ENCODE assay signal across 20 mouse cellular contexts in genomic region chr11:69305291-69305690, GRCm38 (mm10).
"Had no signal": no experiment of that assay in that cellular context is flagged by ENCODE, and none has a peak within 500 bp of the region (broad histone marks: within the 10 kb centered on the region; RNA-seq: fewer than 3 reads in every experiment).

No protein-coding gene starts in this region.

- H3K9me3 ChIP-seq: limb, embryonic 12.5 days; limb, embryonic 15.5 days; midbrain, embryonic 12.5 days; stomach, embryonic 15.5 days had no signal

- H3K27me3 ChIP-seq: limb, embryonic 12.5 days; limb, embryonic 15.5 days; midbrain, embryonic 12.5 days; stomach, embryonic 15.5 days had no signal

- H3K9ac ChIP-seq: limb, embryonic 12.5 days; limb, embryonic 15.5 days; liver, embryonic 14.5 days; liver, postnatal 0 days; lung, embryonic 14.5 days; midbrain, embryonic 12.5 days; stomach, embryonic 15.5 days had no signal

- H3K4me1 ChIP-seq: limb, embryonic 12.5 days; limb, embryonic 15.5 days; midbrain, embryonic 12.5 days; stomach, embryonic 15.5 days had no signal

- ATAC-seq: intestine, embryonic 16.5 days; liver, postnatal 0 days; lung, postnatal 0 days; midbrain, embryonic 16.5 days had no signal

- H3K4me2 ChIP-seq: limb, embryonic 12.5 days; limb, embryonic 15.5 days; liver, embryonic 11.5 days; lung, embryonic 14.5 days; midbrain, embryonic 12.5 days; stomach, embryonic 15.5 days had no signal

- H3K27ac ChIP-seq: limb, embryonic 12.5 days; limb, embryonic 15.5 days; liver, embryonic 14.5 days; macrophage; midbrain, embryonic 12.5 days; stomach, embryonic 15.5 days had no signal

- H3K4me3 ChIP-seq: limb, embryonic 12.5 days; limb, embryonic 15.5 days; midbrain, embryonic 12.5 days; stomach, embryonic 15.5 days had no signal

- DNase-seq: kidney, adult 18-20 months; kidney, adult 9 months; kidney, postnatal 36 days; layer of hippocampus, postnatal 36 days; left cerebral cortex, postnatal 4 days; liver, postnatal 0 days; lung, embryonic 14.5 days; right cerebral cortex, adult 18-20 months; right cerebral cortex, postnatal 14 days; thymus, postnatal 25 days had no signal
